ENCODE assay signal across 12 mouse cellular contexts in the genomic region with DNA sequence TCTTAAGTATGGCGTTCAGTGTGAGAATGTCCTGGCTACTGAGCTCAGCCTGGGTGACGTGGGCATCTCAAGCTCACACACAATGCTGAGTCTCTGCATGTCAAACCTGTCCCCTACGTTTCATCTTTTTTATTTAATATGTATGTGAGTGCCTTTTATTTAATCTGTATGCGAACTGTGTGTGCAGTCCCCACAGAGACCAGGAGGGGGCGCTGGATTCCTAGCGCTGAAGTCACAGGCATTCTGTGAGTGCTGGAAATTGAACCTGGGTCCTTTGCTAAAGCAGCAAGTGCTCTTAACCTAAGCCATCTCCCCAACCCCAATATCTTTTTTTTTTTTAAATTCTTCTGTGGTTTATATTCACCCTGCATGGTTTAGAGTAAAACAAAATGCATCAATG. TPM values are rescaled to one million over a fixed set of nuclear protein-coding genes. Genes with fewer than 3 reads are reported as not detected.
DNase-seq lines count a peak whose midpoint lies in the region; ATAC-seq and TF ChIP-seq lines count a peak whose summit lies in the region.
"Had no signal": no experiment of that assay in that cellular context is flagged by ENCODE, and none has a peak within 500 bp of the region (broad histone marks: within the 10 kb centered on the region; RNA-seq: fewer than 3 reads in every experiment).

No protein-coding gene starts in this region.

- no peaks in the 10 kb centered on the region for H3K79me2 ChIP-seq in heart, adult 2 months (replicated peaks; ENCODE audit: control insufficient read depth, insufficient read depth, low read length)

- H3K9ac ChIP-seq in heart, adult 2 months (ENCODE audit: low read depth, low read length), result no peak overlapping the region
- H3K9ac ChIP-seq in liver, postnatal 0 days (replicated peaks), result no peak overlapping the region
- H3K9ac ChIP-seq in liver, embryonic 11.5 days (ENCODE audit: low read depth, low read length), result no peak overlapping the region
- H3K9ac ChIP-seq: hindbrain, embryonic 14.5 days; limb, embryonic 13.5 days had no signal

- H3K27ac ChIP-seq in heart, adult 2 months, result no peak overlapping the region
- H3K27ac ChIP-seq in liver, postnatal 0 days (ENCODE audit: low read depth), result peak overlapping the region; percentile 64
- no peak overlapping the region for H3K27ac ChIP-seq in liver, embryonic 11.5 days (ENCODE audit: low read depth, low read length)
- H3K27ac ChIP-seq: forebrain, embryonic 10.5 days; hindbrain, embryonic 14.5 days; limb, embryonic 13.5 days; midbrain, embryonic 10.5 days had no signal

- no peaks in the 10 kb centered on the region for H3K36me3 ChIP-seq in heart, adult 2 months (ENCODE audit: control insufficient read depth, insufficient read depth, low read length)
- peaks cover 14% of the 10 kb centered on the region; the same call in 1 of the 2 replicates for H3K36me3 ChIP-seq in liver, postnatal 0 days (replicated peaks; ENCODE audit: insufficient read depth, low read length)
- no peaks in the 10 kb centered on the region for H3K36me3 ChIP-seq in liver, embryonic 11.5 days (ENCODE audit: control insufficient read depth, insufficient read depth, low read length)
- H3K36me3 ChIP-seq in E14TG2a.4 (ENCODE audit: insufficient read depth, low read length), result peaks cover 57% of the 10 kb centered on the region
- H3K36me3 ChIP-seq: forebrain, embryonic 10.5 days; limb, embryonic 13.5 days; midbrain, embryonic 10.5 days had no signal

- DNase-seq in heart, adult 2 months, result no peak
- DNase-seq in heart, adult 9 months (ENCODE audit: low spot score in 2 of 2), result no peak
- DNase-seq in liver, postnatal 0 days, result no peak
- DNase-seq in liver, embryonic 11.5 days (ENCODE audit: low spot score), result no peak
- DNase-seq in brain, embryonic 14.5 days (ENCODE audit: low read depth), result no peak
- DNase-seq in cerebellum, postnatal 4 days (ENCODE audit: low spot score in 2 of 2), result no peak
- DNase-seq in heart, postnatal 14 days, result no peak

- no peaks in the 10 kb centered on the region for H3K4me1 ChIP-seq in heart, adult 2 months (ENCODE audit: control insufficient read depth, insufficient read depth, low read length)
- H3K4me1 ChIP-seq in liver, postnatal 0 days (ENCODE audit: insufficient read depth), result no peaks in the 10 kb centered on the region
- peaks cover 3% of the 10 kb centered on the region for H3K4me1 ChIP-seq in liver, embryonic 11.5 days (replicated peaks; ENCODE audit: control insufficient read depth, insufficient read depth, low read length)
- peaks cover 68% of the 10 kb centered on the region for H3K4me1 ChIP-seq in E14TG2a.4 (replicated peaks; ENCODE audit: low read depth, low read length)
- H3K4me1 ChIP-seq: limb, embryonic 13.5 days had no signal

- intact Hi-C loops in heart, adult 2 months (cut with DNase I), result no loop called here
- intact Hi-C loops in heart, postnatal 14 days (cut with DNase I), result loop anchor here (2.0 kb wide), 1 partner anchor 50 kb away; no protein-coding TSS in a partner anchor

- no peaks in the 10 kb centered on the region for H3K9me3 ChIP-seq in liver, postnatal 0 days (ENCODE audit: low read length)
- no peaks in the 10 kb centered on the region for H3K9me3 ChIP-seq in liver, embryonic 11.5 days (ENCODE audit: control insufficient read depth, low read length)
- no peaks in the 10 kb centered on the region for H3K9me3 ChIP-seq in E14TG2a.4 (ENCODE audit: low read length)
- H3K9me3 ChIP-seq: forebrain, embryonic 10.5 days; limb, embryonic 13.5 days; midbrain, embryonic 10.5 days had no signal

- TF ChIP-seq POLR2A in heart, adult 2 months (IDR thresholded peaks at IDR 0.05; ENCODE audit: insufficient read depth, low read depth, low read length), result no peak
- no peak for TF ChIP-seq POLR2A in brain, embryonic 14.5 days (IDR thresholded peaks at IDR 0.05; ENCODE audit: borderline replicate concordance, extremely low read depth, insufficient read depth, insufficient read length, poor library complexity, severe bottlenecking)

- no peak for ATAC-seq in liver, postnatal 0 days
- ATAC-seq in liver, embryonic 11.5 days (replicated peaks; ENCODE audit: low FRiP score), result no peak

- WGBS in heart, adult 2 months, result 81% methylated on average over 6 of the region's 6 CpGs
- WGBS in liver, postnatal 0 days (ENCODE audit: insufficient replicate concordance), result 82% methylated on average over 6 of the region's 6 CpGs
- 80% methylated on average over 6 of the region's 6 CpGs for WGBS in liver, embryonic 11.5 days

- TF ChIP-seq CTCF in heart, adult 2 months (IDR thresholded peaks at IDR 0.05), result 0 out of 2 replicates have a peak, but pooled peaks have one; percentile 12
- TF ChIP-seq CTCF in liver, postnatal 0 days (IDR thresholded peaks at IDR 0.05; ENCODE audit: low read depth), result peak; percentile 43
- peak; percentile 90 for TF ChIP-seq CTCF in E14TG2a.4 (conservative IDR thresholded peaks at IDR 0.05; ENCODE audit: low read length)
- TF ChIP-seq CTCF in brain, embryonic 14.5 days (IDR thresholded peaks at IDR 0.05; ENCODE audit: borderline replicate concordance, extremely low read depth, insufficient read depth, insufficient read length), result peak; percentile 39; the same call in 1 of the 2 replicates

- H3K4me2 ChIP-seq in liver, postnatal 0 days (ENCODE audit: low read depth, low read length), result no peak overlapping the region
- no peak overlapping the region for H3K4me2 ChIP-seq in liver, embryonic 11.5 days
- H3K4me2 ChIP-seq: hindbrain, embryonic 14.5 days; limb, embryonic 13.5 days had no signal

- H3K4me3 ChIP-seq in heart, adult 2 months, result no peak overlapping the region
- no peak overlapping the region for H3K4me3 ChIP-seq in liver, postnatal 0 days (ENCODE audit: low read depth, low read length)
- no peak overlapping the region for H3K4me3 ChIP-seq in liver, embryonic 11.5 days (ENCODE audit: low read depth, low read length)
- no peak overlapping the region for H3K4me3 ChIP-seq in E14TG2a.4 (replicated peaks; ENCODE audit: low read length)
- H3K4me3 ChIP-seq: forebrain, embryonic 10.5 days; limb, embryonic 13.5 days; midbrain, embryonic 10.5 days had no signal

- H3K27me3 ChIP-seq in heart, adult 2 months (ENCODE audit: control insufficient read depth, insufficient read depth, low read length), result no peaks in the 10 kb centered on the region
- no peaks in the 10 kb centered on the region for H3K27me3 ChIP-seq in liver, postnatal 0 days (ENCODE audit: insufficient read depth, low read length)
- H3K27me3 ChIP-seq in liver, embryonic 11.5 days (replicated peaks; ENCODE audit: control insufficient read depth, insufficient read depth, low read length), result no peaks in the 10 kb centered on the region
- H3K27me3 ChIP-seq in E14TG2a.4 (ENCODE audit: insufficient read depth, low read length), result no peaks in the 10 kb centered on the region
- H3K27me3 ChIP-seq: limb, embryonic 13.5 days had no signal

- no peak for TF ChIP-seq EP300 in heart, adult 2 months (IDR thresholded peaks at IDR 0.05; ENCODE audit: insufficient read depth, low read depth, low read length)
- TF ChIP-seq EP300 in liver, postnatal 0 days (IDR thresholded peaks at IDR 0.05; ENCODE audit: low read depth), result no peak

RNA-seq across cellular contexts. Expression of gene Slc37a1, which starts 44.7 kb away (rescaled TPM):
- 1 to 10 TPM; 7.3 to 9.1 TPM for total RNA-seq in heart, adult 2 months (2021)
- 18.7 and 19.7 TPM in 2 replicates for polyA plus RNA-seq in heart, adult 2 months (2012; rRNA removed)
- 4.3 and 4.5 TPM in 2 replicates for polyA plus RNA-seq in liver, postnatal 0 days (2015; fragmentation: Nextera tagmentation; extraction: Ambion mirVana)
- polyA plus RNA-seq in liver, embryonic 11.5 days (2014; fragmentation: Nextera tagmentation; extraction: Ambion mirVana), result 6.6 and 7.7 TPM in 2 replicates
- 19.7 and 21.3 TPM in 2 replicates for polyA plus RNA-seq in brain, embryonic 14.5 days (2012; rRNA removed)
- 10 to 100 TPM; 11.7 to 12.3 TPM for total RNA-seq in heart, postnatal 14 days (2021)

RNA-seq across cellular contexts. Expression of gene Rsph1, which starts 54.1 kb away (rescaled TPM):
- total RNA-seq in heart, adult 2 months (2021), result 1 to 10 TPM in 1 of 2 experiments, under 1 TPM in 1; 0.81 to 1.2 TPM
- 0.32 and 1.2 TPM in 2 replicates for polyA plus RNA-seq in heart, adult 2 months (2012; rRNA removed)
- polyA plus RNA-seq in liver, postnatal 0 days (2015; fragmentation: Nextera tagmentation; extraction: Ambion mirVana), result 0.90 and 1.0 TPM in 2 replicates
- polyA plus RNA-seq in liver, embryonic 11.5 days (2014; fragmentation: Nextera tagmentation; extraction: Ambion mirVana), result 0.40 and 0.88 TPM in 2 replicates
- polyA plus RNA-seq in brain, embryonic 14.5 days (2012; rRNA removed), result 0.59 and 3.3 TPM in 2 replicates
- 1 to 10 TPM; 1.5 to 1.6 TPM for total RNA-seq in heart, postnatal 14 days (2021)

RNA-seq across cellular contexts. Expression of gene Pde9a, which starts 54.7 kb away (rescaled TPM):
- total RNA-seq in heart, adult 2 months (2021), result 1 to 10 TPM; 3.2 to 4.0 TPM
- polyA plus RNA-seq in heart, adult 2 months (2012; rRNA removed), result 10.4 and 12.1 TPM in 2 replicates
- 5.7 and 7.6 TPM in 2 replicates for polyA plus RNA-seq in liver, postnatal 0 days (2015; fragmentation: Nextera tagmentation; extraction: Ambion mirVana)
- 10.4 and 11.5 TPM in 2 replicates for polyA plus RNA-seq in liver, embryonic 11.5 days (2014; fragmentation: Nextera tagmentation; extraction: Ambion mirVana)
- polyA plus RNA-seq in brain, embryonic 14.5 days (2012; rRNA removed), result 60.9 and 112 TPM in 2 replicates
- 10 to 100 TPM in 1 of 2 experiments, 1 to 10 TPM in 1; 7.2 to 11.9 TPM for total RNA-seq in heart, postnatal 14 days (2021)

Comparison
In these comparisons a context has a peak if more than half of its experiments do, and no peak if none do; other contexts are left out.
1. CTCF ChIP-seq: peak in every context shown above with its lines; median percentile 90 in E14TG2a.4; 43 in liver, postnatal 0 days; 39 in brain, embryonic 14.5 days; 12 in heart, adult 2 months.